Mouse (Mus musculus) CH12.LX (cell line): ENCODE results near the gene Slc45a3. TPM values are rescaled to one million over a fixed set of nuclear protein-coding genes. Genes with fewer than 3 reads are reported as not detected.

Experiments used
- DNase-seq: peaks from one replicate; pipeline ENCODE4 v3.0.0-alpha.2; 2013; ENCODE audit errors: extremely low read depth
- H3K27ac ChIP-seq: 2 replicates; pipeline ENCODE4 v1.5.1; 2012; ENCODE audit warnings: low read depth, mild to moderate bottlenecking, control low read depth, moderate library complexity; ENCODE audit not compliant: insufficient read depth
- H3K27me3 ChIP-seq: replicated peaks from 2 replicates; pipeline ENCODE3; 2012; ENCODE audit warnings: inconsistent platforms
- H3K36me3 ChIP-seq, 2 experiments: replicated peaks in 1 of 2; 2 replicates each; pipeline versions ENCODE3 to v1.6.1; 2012; ENCODE audit warnings: inconsistent platforms in 1 of 2, low read length in 1 of 2, mild to moderate bottlenecking in 1 of 2, mixed read lengths in 1 of 2, moderate library complexity in 1 of 2; ENCODE audit not compliant: control insufficient read depth in 1 of 2, insufficient read depth in 1 of 2
- H3K4me1 ChIP-seq, 2 experiments: 2 replicates each; pipeline ENCODE4 v1.6.1; 2012; ENCODE audit warnings: inconsistent platforms in 1 of 2, moderate library complexity in 1 of 2; ENCODE audit not compliant: insufficient read depth in 2 of 2, control insufficient read depth in 1 of 2
- H3K4me2 ChIP-seq: 2 replicates; pipeline ENCODE4 v1.6.1; 2012; ENCODE audit warnings: low read depth, mild to moderate bottlenecking, control low read depth; ENCODE audit not compliant: poor library complexity, insufficient read depth, severe bottlenecking
- H3K4me3 ChIP-seq, 3 experiments: fragments of 150-350 bp in 1 of 3; sonication (generic) in 1 of 3; replicated peaks in 1 of 3; 2 replicates each; pipeline versions ENCODE3 to v1.5.1; 2011 to 2012; ENCODE audit warnings: low read depth in 2 of 3, low read length in 2 of 3, mild to moderate bottlenecking in 2 of 3, moderate library complexity in 2 of 3, control low read depth in 1 of 3, improper control_type of control experiment in 1 of 3, inconsistent platforms in 1 of 3, mixed read lengths in 1 of 3; ENCODE audit not compliant: poor library complexity in 1 of 3
- H3K79me2 ChIP-seq: replicated peaks from 2 replicates; pipeline ENCODE4 v1.6.1; 2012; ENCODE audit warnings: mild to moderate bottlenecking, moderate library complexity; ENCODE audit not compliant: control insufficient read depth, poor library complexity, insufficient read depth, severe bottlenecking; ENCODE audit errors: extremely low read depth
- H3K9ac ChIP-seq: 2 replicates; pipeline ENCODE4 v1.6.1; 2012; ENCODE audit warnings: low read depth, mild to moderate bottlenecking, control low read depth, moderate library complexity; ENCODE audit not compliant: insufficient read depth
- H3K9me3 ChIP-seq: replicated peaks from 2 replicates; pipeline ENCODE3; 2012; ENCODE audit warnings: low read length, inconsistent platforms, mixed read lengths
- CTCF ChIP-seq, 2 experiments: IDR thresholded peaks in 1 of 2; conservative IDR thresholded peaks in 1 of 2; 2 replicates each; pipeline ENCODE4 v1.5.1; 2011 to 2012; ENCODE audit warnings: low read depth in 2 of 2, low read length in 2 of 2, improper control_type of control experiment in 1 of 2, inconsistent platforms in 1 of 2, mild to moderate bottlenecking in 1 of 2, moderate library complexity in 1 of 2
- ETS1 ChIP-seq: conservative IDR thresholded peaks from 2 replicates; pipeline ENCODE4 v1.6.1; 2012; ENCODE audit warnings: low read depth, mild to moderate bottlenecking, inconsistent platforms, low read length, improper control_type of control experiment, moderate library complexity
- GABPA ChIP-seq: IDR thresholded peaks from 2 replicates; pipeline ENCODE4 v1.6.1; 2012; ENCODE audit warnings: low read depth, low read length, improper control_type of control experiment, inconsistent platforms; ENCODE audit not compliant: insufficient replicate concordance
- HCFC1 ChIP-seq: IDR thresholded peaks from 2 replicates; pipeline ENCODE4 v1.6.1; 2012; ENCODE audit warnings: low read depth, mild to moderate bottlenecking, inconsistent platforms, low read length, improper control_type of control experiment
- IRF4 ChIP-seq: IDR thresholded peaks from 2 replicates; pipeline ENCODE4 v1.6.1; 2014; ENCODE audit warnings: low read depth, mild to moderate bottlenecking, inconsistent platforms, low read length, improper control_type of control experiment
- JUN ChIP-seq: IDR thresholded peaks from 2 replicates; pipeline ENCODE4 v1.6.1; 2011; ENCODE audit warnings: low read depth, mild to moderate bottlenecking, low read length, improper control_type of control experiment, moderate library complexity; ENCODE audit not compliant: insufficient read depth
- MEF2A ChIP-seq: IDR thresholded peaks from 2 replicates; pipeline ENCODE4 v1.6.1; 2014; ENCODE audit warnings: low read depth, mild to moderate bottlenecking, inconsistent platforms, low read length, improper control_type of control experiment, borderline replicate concordance
- NELFE ChIP-seq: IDR thresholded peaks from 2 replicates; pipeline ENCODE4 v1.6.1; 2011; ENCODE audit warnings: low read depth, low read length, improper control_type of control experiment
- PAX5 ChIP-seq: IDR thresholded peaks from 2 replicates; pipeline ENCODE4 v1.6.1; 2012; ENCODE audit warnings: low read length, inconsistent platforms, mixed read lengths
- RCOR1 ChIP-seq: conservative IDR thresholded peaks from 2 replicates; pipeline ENCODE4 v1.6.1; 2012; ENCODE audit warnings: low read depth, mild to moderate bottlenecking, inconsistent platforms, low read length, improper control_type of control experiment
- SIN3A ChIP-seq: IDR thresholded peaks from 2 replicates; pipeline ENCODE4 v1.6.1; 2012; ENCODE audit warnings: low read length, improper control_type of control experiment, inconsistent platforms
- SMC3 ChIP-seq: IDR thresholded peaks from 2 replicates; pipeline ENCODE4 v1.6.1; 2011; ENCODE audit warnings: low read depth, low read length, improper control_type of control experiment
- TBP ChIP-seq: conservative IDR thresholded peaks from 2 replicates; pipeline ENCODE4 v1.6.1; 2011; ENCODE audit warnings: low read depth, low read length, improper control_type of control experiment
- TCF12 ChIP-seq: IDR thresholded peaks from 2 replicates; pipeline ENCODE4 v1.6.1; 2014; ENCODE audit warnings: low read depth, mild to moderate bottlenecking, inconsistent platforms, low read length, improper control_type of control experiment
- USF2 ChIP-seq: conservative IDR thresholded peaks from 2 replicates; pipeline ENCODE4 v1.6.1; 2011; ENCODE audit warnings: low read depth, low read length, improper control_type of control experiment
- ZMIZ1 ChIP-seq: IDR thresholded peaks from 2 replicates; pipeline ENCODE4 v1.6.1; 2012; ENCODE audit warnings: low read depth, mild to moderate bottlenecking, inconsistent platforms, low read length, improper control_type of control experiment
- dilution Hi-C: fragments of 300-500 bp; cut with MboI; formaldehyde crosslinking; loops from 2 replicates; pipeline ENCODE4 v1.14.3; 2020; ENCODE audit warnings: low sequenced_read_pairs; ENCODE audit not compliant: extremely low pct_unique_long_range_greater_than_20kb, extremely low pct_ligation_motif_present
- in situ Hi-C: fragments of 300-500 bp; cut with MboI; formaldehyde crosslinking; loops from 3 replicates; pipeline ENCODE4 v1.14.3; 2019; ENCODE audit warnings: low sequenced_read_pairs, low pct_ligation_motif_present, low pct_unique_long_range_greater_than_20kb, mixed read lengths
- polyA plus RNA-seq: library from polyadenylated mRNA; unstranded; fragments of >175 nt; gene quantifications from 2 replicates; pipeline ENCODE4 v1.2.1, GENCODE M21; 2012; ENCODE audit warnings: low read depth; ENCODE audit not compliant: insufficient read length
- total RNA-seq, 2 experiments: library from RNA; depleted of rRNA; stranded (reverse); fragments of 300-350 nt in 1 of 2; fragments of >200 nt in 1 of 2; gene quantifications; 2 replicates each; pipeline ENCODE4 v1.2.3; 2012 to 2014

Slc45a3 gene
- total and polyA plus RNA-seq, 3 experiments = 0.16 to 0.47 (median 0.20) TPM

DNA sequence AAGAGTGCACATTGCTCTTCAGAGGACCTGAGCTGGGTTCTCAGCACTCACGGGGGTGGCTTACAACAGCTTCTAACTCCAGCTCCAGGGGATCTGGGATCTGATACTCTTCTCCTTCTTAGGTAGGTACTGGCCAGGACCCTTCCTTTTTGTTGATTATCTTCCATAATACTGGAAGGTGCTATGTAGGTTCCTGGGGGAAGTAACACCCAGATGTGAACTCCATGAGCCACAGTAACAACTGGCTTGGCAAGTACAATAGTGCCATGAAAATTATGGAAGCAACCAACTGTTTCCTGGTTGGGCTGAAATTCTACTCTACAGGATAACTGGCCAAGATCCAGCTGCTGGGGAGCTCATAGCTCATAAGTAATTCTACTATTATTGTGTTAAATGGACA lies 42.7 kb downstream of the Slc45a3 start:
- Histone ChIP-seq H3K9ac (no peak overlapping the region), H3K4me1 (peaks cover 18 to 47% of the 10 kb centered on the region in 2 experiments; a peak in 3 of 4 replicates), H3K27ac (peak overlapping the region; percentile 33)
- TF ChIP-seq NELFE (no peak), TBP (no peak), ETS1 (no peak), IRF4 (no peak), RCOR1 (no peak), TCF12 (no peak), USF2 (no peak), PAX5 (no peak), CTCF (conservative IDR thresholded peaks at IDR 0.05 in 1 of 2, IDR thresholded peaks at IDR 0.05 in 1 of 2; ENCODE audit: low read depth in 2 of 2, low read length in 2 of 2) (no peak), ZMIZ1 (no peak), SIN3A (no peak), MEF2A (no peak), GABPA (no peak), SMC3 (no peak), HCFC1 (no peak)
- TF ChIP-seq, all 38 proteins: peak for 0
- peaks cover 20% of the 10 kb centered on the region for H3K79me2 ChIP-seq
- H3K36me3 ChIP-seq = no peaks in the 10 kb centered on the region
- in situ Hi-C loops (loop anchor here (5.0 kb wide), 2 partner anchors 37 to 102 kb away; no protein-coding TSS in a partner anchor), dilution Hi-C loops (no loop called here)
- H3K27me3 ChIP-seq = no peaks in the 10 kb centered on the region
- H3K4me2 ChIP-seq = no peak overlapping the region
- no peak overlapping the region for H3K4me3 ChIP-seq
- DNase-seq = no peak
- no peaks in the 10 kb centered on the region for H3K9me3 ChIP-seq

DNA sequence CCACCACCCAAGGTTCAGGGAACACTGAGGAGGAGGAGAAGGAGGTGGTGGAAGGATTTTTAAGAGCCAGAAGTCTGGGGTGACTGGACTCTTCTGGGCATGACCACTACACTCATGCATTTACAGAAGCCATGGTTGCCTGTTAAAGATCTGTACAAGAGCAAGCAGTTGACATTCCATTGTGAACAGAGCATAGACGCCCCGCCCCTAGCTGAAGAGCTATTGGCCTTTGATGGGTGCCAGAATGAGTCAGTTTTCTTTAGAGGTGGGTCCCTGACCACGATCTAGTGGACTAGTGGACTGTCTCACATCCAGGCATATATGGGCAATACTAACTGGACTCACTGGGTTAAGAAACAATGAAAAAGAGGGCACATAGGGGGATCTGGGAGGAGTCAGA lies 43.3 kb downstream of the Slc45a3 start:
- H3K4me3 ChIP-seq = no peak overlapping the region

More for the DNA sequence above, 43.3 kb downstream of the Slc45a3 start:
- TF ChIP-seq JUN (no peak), SIN3A (0 out of 2 replicates have a peak, but pooled peaks have one; percentile 19)
- in situ Hi-C loops (loop anchor here (5.0 kb wide), 2 partner anchors 36 to 101 kb away; no protein-coding TSS in a partner anchor), dilution Hi-C loops (no loop called here)
- no peak for DNase-seq
- H3K27ac ChIP-seq = peak overlapping the region; percentile 33
- no peaks in the 10 kb centered on the region for H3K9me3 ChIP-seq
- H3K9ac ChIP-seq = no peak overlapping the region
- H3K79me2 ChIP-seq = peaks cover 22% of the 10 kb centered on the region
- H3K4me1 ChIP-seq = peaks cover 18 to 47% of the 10 kb centered on the region in 2 experiments; a peak in 3 of 4 replicates
- H3K4me2 ChIP-seq = peak overlapping the region; percentile 32
- H3K27me3 ChIP-seq = no peaks in the 10 kb centered on the region
- no peaks in the 10 kb centered on the region for H3K36me3 ChIP-seq
